Mouse (Mus musculus) midbrain, embryonic 16.5 days (tissue): Measurements from ENCODE around the gene C330021F23Rik. TPM values are rescaled to one million over a fixed set of nuclear protein-coding genes. Genes with fewer than 3 reads are reported as not detected.

Experiments
- ATAC-seq: fragments of 200-750 bp; cut with Nextera tagmentation; 2 replicates; pipeline ENCODE4 v1.8.0; 2017; ENCODE audit warnings: moderate TSS enrichment
- H3K27ac ChIP-seq: fragments of 300-500 bp; sonication (generic); 2 replicates; pipeline ENCODE4 v1.5.1; 2014; ENCODE audit warnings: mild to moderate bottlenecking, low read length, mixed read lengths
- H3K27me3 ChIP-seq: fragments of 300-500 bp; sonication (generic); 2 replicates; pipeline ENCODE4 v1.6.1; 2014; ENCODE audit warnings: low read depth, low read length, mixed read lengths; ENCODE audit not compliant: control insufficient read depth, insufficient read depth
- H3K36me3 ChIP-seq: fragments of 300-500 bp; sonication (generic); 2 replicates; pipeline ENCODE4 v1.6.1; 2014; ENCODE audit warnings: mild to moderate bottlenecking, low read length, moderate library complexity, mixed read lengths; ENCODE audit not compliant: control insufficient read depth, insufficient read depth
- H3K4me1 ChIP-seq: fragments of 300-500 bp; sonication (generic); 2 replicates; pipeline ENCODE4 v1.6.1; 2014; ENCODE audit warnings: mild to moderate bottlenecking, low read length, mixed read lengths; ENCODE audit not compliant: control insufficient read depth, insufficient read depth
- H3K4me2 ChIP-seq: fragments of 300-500 bp; sonication (generic); 2 replicates; pipeline ENCODE4 v1.6.1; 2014; ENCODE audit warnings: mild to moderate bottlenecking, low read length, mixed read lengths
- H3K4me3 ChIP-seq: fragments of 300-500 bp; sonication (generic); 2 replicates; pipeline ENCODE4 v1.5.1; 2014; ENCODE audit warnings: low read depth, mild to moderate bottlenecking, low read length, moderate library complexity, mixed read lengths
- H3K9ac ChIP-seq: fragments of 300-500 bp; sonication (generic); 2 replicates; pipeline ENCODE4 v1.6.1; 2014; ENCODE audit warnings: low read depth, low read length, mixed read lengths
- H3K9me3 ChIP-seq: fragments of 300-500 bp; sonication (generic); replicated peaks from 2 replicates; pipeline ENCODE4 v1.6.1; 2014; ENCODE audit warnings: mild to moderate bottlenecking, low read length, mixed read lengths; ENCODE audit not compliant: control insufficient read depth, poor library complexity, severe bottlenecking
- WGBS: fragments of 180-500 bp; shearing (Covaris S2); extraction: QIAGEN DNeasy Blood & Tissue Kit; methylation state at CpG from one replicate; pipeline ENCODE4 v1.1.7; 2014; 5-methylcytosine and 5-hydroxymethylcytosine counted together
- polyA plus RNA-seq: library from polyadenylated mRNA; unstranded; fragments of >200 nt; fragmentation: Nextera tagmentation; extraction: Ambion mirVana; gene quantifications from 2 replicates; pipeline ENCODE4 v1.2.1, GENCODE M21; 2015

The C330021F23Rik gene
- 0.39 and 0.60 TPM in 2 replicates for polyA plus RNA-seq

DNA sequence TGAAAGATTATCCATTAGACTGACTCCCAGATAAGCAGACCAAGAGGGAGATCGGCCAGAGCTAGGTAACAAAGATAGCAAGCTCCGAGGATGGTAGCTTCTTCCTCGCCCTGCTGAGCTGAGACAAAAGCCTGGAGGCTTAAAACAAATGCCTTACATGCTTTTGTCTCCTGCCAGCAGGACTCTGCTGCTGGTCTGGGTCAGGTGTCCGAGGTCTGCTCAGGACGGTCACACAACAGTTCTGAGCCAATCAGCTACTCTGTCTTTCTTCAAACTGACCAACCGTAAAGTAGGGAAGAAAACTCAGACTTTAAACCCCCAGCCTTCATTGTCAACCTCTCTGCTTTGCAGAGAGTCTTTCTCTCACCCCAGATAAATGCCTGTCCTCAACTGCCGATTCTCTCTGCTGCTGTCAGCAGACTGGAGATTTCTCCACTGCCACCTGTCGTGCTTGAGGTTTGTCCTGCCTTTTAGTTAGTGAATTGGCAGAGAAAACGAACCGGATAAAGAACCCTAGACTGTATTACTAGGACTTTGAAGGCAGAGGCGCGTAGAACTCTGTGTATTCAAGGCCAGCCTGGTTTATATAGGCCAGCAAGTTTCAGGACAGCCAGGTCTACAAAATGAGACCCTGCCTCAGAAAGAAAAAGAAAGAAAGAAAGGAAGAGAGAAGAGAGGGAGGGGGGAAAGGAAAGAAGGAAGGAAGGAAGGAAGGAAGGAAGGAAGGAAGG is at the start of gene C330021F23Rik:
Gene C330021F23Rik (plus strand): TSS at position 350 of the 731 bp plus-strand sequence.
- under 1% methylated on average over 12 of the region's 12 CpGs for WGBS
- no peaks in the 10 kb centered on the region for H3K36me3 ChIP-seq
- no peaks in the 10 kb centered on the region; the same call in 1 of the 2 replicates for H3K4me1 ChIP-seq
- peak within 1 kb of the TSS; percentile 29 for H3K4me2 ChIP-seq
- no peaks in the 10 kb centered on the region for H3K9me3 ChIP-seq
- H3K4me3 ChIP-seq, result peak within 1 kb of the TSS; percentile 5; the same call in 1 of the 2 replicates
- no peak within 1 kb of the TSS for H3K27ac ChIP-seq
- no peaks in the 10 kb centered on the region for H3K27me3 ChIP-seq
- H3K9ac ChIP-seq, result no peak within 1 kb of the TSS
- peak; percentile 39; the same call in 1 of the 2 replicates for ATAC-seq

DNA sequence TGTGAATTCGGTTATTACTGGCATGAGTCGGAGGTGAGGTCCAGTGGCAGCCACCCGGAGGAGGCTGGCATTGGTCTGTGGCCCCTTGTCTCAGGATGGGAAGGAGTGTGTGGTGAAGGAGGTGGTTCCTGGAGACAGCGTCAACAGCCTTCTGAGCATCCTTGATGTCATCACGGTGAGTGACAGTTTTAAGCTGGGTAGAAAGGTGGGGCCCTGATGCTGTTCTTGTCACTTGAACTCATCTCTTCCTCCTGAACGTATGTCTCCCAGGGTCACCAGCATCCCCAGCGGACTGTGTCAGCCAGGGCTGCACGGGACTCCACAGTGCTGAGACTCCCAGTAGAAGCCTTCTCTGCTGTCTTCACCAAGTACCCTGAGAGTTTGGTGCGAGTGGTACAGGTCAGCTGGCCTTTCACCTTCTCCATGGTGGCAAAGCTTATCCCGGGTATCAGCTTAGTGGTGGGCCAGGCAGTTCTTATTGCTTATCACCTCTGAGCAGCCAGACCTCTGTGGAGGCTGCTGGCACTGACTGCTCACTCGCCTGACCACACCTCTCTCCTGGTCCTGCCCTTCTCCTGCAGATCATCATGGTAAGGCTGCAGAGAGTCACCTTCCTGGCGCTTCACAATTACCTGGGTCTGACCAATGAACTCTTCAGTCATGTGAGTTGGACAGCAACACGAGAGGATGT is 45.6 kb upstream of the C330021F23Rik start:
- H3K4me1 ChIP-seq, result peaks cover 4% of the 10 kb centered on the region; the same call in 1 of the 2 replicates
- H3K4me3 ChIP-seq, result no peak overlapping the region
- no peaks in the 10 kb centered on the region for H3K27me3 ChIP-seq
- no peaks in the 10 kb centered on the region for H3K9me3 ChIP-seq
- no peak for ATAC-seq
- 90% methylated on average over 13 of the region's 13 CpGs for WGBS
- no peak overlapping the region for H3K9ac ChIP-seq
- no peak overlapping the region for H3K27ac ChIP-seq
- H3K36me3 ChIP-seq, result peaks cover 28% of the 10 kb centered on the region
- no peak overlapping the region for H3K4me2 ChIP-seq

DNA sequence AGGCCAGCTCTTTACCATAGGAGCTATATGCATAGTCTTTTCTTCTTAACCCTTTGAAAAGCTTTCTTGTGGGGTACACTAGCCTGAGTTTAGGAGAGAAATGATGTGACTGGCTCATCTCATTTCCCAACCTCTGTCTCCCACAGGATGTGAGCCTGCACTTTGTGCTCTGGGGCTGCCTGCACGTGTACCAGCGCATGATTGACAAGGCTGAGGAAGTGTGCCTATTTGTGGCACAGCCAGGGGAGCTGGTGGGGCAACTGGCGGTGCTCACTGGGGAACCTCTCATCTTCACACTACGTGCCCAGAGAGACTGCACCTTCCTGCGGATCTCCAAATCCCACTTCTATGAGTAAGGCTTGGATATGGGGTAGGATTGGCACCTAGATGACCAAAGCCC is 37.0 kb upstream of the C330021F23Rik start:
- ATAC-seq, result no peak
- H3K4me3 ChIP-seq, result no peak overlapping the region
- no peaks in the 10 kb centered on the region for H3K4me1 ChIP-seq
- H3K4me2 ChIP-seq, result no peak overlapping the region
- WGBS, result 91% methylated on average over 5 of the region's 5 CpGs
- no peak overlapping the region for H3K27ac ChIP-seq
- no peak overlapping the region for H3K9ac ChIP-seq
- H3K36me3 ChIP-seq, result peaks cover 26% of the 10 kb centered on the region
- H3K9me3 ChIP-seq, result no peaks in the 10 kb centered on the region
- no peaks in the 10 kb centered on the region for H3K27me3 ChIP-seq

DNA sequence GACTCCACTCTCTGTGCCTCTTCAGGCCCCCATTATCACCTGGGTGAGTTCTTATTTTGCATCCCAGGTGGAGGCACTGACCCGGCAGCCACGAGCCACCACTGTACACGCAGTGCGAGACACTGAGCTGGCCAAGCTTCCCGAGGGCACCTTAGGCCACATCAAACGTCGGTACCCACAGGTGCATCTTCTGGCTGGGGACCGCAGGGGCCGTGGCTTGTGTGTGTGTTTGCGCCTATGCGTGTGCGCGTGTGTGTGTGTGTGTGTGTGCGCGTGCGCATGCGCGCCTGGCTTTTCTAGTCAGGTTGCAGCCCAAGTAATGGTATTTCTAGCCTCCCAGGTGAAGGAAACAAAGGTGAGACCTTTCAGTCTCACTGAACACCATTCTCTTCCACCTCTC is 35.9 kb upstream of the C330021F23Rik start:
- 95% methylated on average over 18 of the region's 18 CpGs for WGBS
- Histone ChIP-seq H3K4me1 (no peaks in the 10 kb centered on the region), H3K4me3 (no peak overlapping the region), H3K27ac (no peak overlapping the region), H3K36me3 (peaks cover 35% of the 10 kb centered on the region), H3K27me3 (no peaks in the 10 kb centered on the region), H3K4me2 (no peak overlapping the region), H3K9me3 (no peaks in the 10 kb centered on the region), H3K9ac (no peak overlapping the region)
- no peak for ATAC-seq

DNA sequence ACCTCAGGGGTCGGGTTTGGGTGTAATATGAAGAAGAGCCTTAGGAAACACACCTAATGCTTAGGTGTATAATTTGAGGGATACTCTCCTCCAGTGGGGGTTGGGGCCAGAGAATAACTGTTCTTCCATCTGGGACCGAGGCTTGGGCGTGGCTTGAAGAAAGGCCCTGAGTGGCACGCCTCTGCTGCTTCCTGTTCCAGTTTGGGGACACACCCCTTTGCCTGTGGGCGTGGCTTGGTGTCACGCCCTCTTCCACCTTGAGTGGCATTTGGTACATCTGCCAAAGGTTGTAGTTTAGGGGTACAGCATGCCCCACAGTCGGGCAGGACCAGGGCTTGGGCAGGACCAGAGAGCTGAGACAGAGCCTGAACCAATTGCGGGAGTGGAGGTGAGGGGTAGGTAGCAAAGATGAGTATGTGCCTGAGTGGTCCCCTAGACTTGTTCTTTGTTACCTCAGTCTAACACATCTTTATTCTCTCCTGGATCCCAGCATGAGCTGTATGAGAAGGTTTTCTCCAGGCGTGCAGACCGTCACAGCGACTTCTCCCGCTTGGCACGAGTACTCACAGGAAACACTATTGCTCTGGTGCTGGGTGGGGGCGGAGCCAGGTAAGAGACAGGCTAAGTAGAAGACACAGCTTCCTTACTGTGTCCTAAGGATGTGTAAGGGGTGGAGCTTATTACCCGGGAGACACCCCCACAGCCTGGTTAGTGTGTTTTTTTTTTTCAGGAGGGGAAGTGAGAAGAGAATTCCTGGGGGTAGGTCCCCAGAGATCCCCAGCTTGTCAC is 31.5 kb upstream of the C330021F23Rik start:
- Histone ChIP-seq H3K9ac (no peak overlapping the region), H3K4me3 (no peak overlapping the region), H3K4me2 (no peak overlapping the region), H3K27me3 (no peaks in the 10 kb centered on the region), H3K9me3 (no peaks in the 10 kb centered on the region), H3K36me3 (peaks cover 58% of the 10 kb centered on the region), H3K4me1 (no peaks in the 10 kb centered on the region), H3K27ac (no peak overlapping the region)
- WGBS, result 62% methylated on average over 15 of the region's 15 CpGs
- no peak for ATAC-seq

DNA sequence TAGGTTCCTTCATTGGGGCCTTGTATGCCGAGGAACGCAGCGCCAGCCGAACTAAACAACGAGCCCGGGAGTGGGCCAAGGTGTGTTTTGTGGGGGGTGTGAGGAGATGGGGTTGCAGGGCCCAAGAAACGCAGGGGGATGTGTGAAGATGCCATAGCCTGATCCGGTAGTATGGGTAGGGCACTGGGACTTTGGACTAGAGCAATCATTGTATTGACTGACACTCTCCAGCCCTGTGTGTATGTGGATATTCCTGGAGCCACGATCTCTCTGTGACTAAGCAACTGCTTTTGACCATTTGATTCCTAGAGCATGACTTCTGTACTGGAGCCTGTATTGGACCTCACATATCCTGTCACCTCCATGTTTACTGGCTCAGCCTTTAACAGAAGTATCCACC is 30.9 kb upstream of the C330021F23Rik start:
- H3K36me3 ChIP-seq, result peaks cover 56% of the 10 kb centered on the region

DNA sequence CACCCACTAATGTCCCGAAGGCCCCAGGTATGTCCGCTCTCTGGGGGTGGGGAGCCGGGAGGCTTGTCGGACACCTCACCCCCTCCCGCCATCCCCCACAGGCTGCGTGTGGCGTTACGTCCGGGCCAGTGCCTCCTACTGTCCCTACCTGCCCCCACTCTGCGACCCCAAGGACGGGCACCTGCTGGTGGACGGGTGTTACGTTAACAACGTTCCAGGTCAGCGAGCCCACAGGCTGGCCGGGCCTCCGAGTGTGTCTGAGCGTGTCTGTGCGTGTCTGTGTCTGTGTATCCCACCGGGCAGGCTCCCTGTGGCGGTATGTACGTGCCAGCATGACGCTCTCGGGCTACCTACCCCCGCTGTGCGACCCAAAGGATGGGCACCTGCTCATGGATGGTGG is 30.1 kb upstream of the C330021F23Rik start:
- Histone ChIP-seq H3K27me3 (no peaks in the 10 kb centered on the region), H3K27ac (no peak overlapping the region), H3K36me3 (peaks cover 60% of the 10 kb centered on the region), H3K4me2 (no peak overlapping the region), H3K9ac (no peak overlapping the region), H3K4me1 (no peaks in the 10 kb centered on the region), H3K9me3 (no peaks in the 10 kb centered on the region), H3K4me3 (no peak overlapping the region)
- no peak for ATAC-seq
- WGBS, result 95% methylated on average over 25 of the region's 26 CpGs

More for the DNA sequence above, 30.9 kb upstream of the C330021F23Rik start:
- H3K4me1 ChIP-seq, result no peaks in the 10 kb centered on the region
- H3K9ac ChIP-seq, result no peak overlapping the region
- no peak overlapping the region for H3K4me3 ChIP-seq
- no peaks in the 10 kb centered on the region for H3K27me3 ChIP-seq
- H3K4me2 ChIP-seq, result no peak overlapping the region
- 93% methylated on average over 9 of the region's 9 CpGs for WGBS
- ATAC-seq, result no peak
- no peak overlapping the region for H3K27ac ChIP-seq
- no peaks in the 10 kb centered on the region for H3K9me3 ChIP-seq

DNA sequence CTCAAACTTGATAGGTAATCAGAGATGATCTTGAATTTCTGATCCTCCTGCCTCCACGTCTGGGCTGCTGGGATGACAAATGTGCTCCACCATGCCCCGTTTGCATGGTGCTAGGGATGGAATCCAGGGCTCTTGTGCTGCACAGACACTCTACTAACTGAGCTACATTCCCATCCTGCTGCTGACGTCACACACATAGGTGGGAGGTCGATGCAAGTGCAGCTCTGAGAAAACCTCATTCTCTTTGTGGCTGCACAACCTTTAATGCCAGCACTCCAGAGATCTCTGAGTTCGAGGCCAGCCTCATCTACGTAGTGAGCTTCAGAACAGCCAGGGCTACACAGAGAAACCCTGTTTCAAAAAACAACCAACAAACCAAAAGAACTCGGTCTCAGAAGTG is 28.6 kb upstream of the C330021F23Rik start:
- 87% methylated on average over 7 of the region's 7 CpGs for WGBS
- peaks cover 64% of the 10 kb centered on the region for H3K36me3 ChIP-seq
- H3K9me3 ChIP-seq, result no peaks in the 10 kb centered on the region
- no peak overlapping the region for H3K4me3 ChIP-seq
- H3K27me3 ChIP-seq, result no peaks in the 10 kb centered on the region
- H3K4me1 ChIP-seq, result no peaks in the 10 kb centered on the region
- ATAC-seq, result no peak
- H3K9ac ChIP-seq, result no peak overlapping the region
- H3K27ac ChIP-seq, result no peak overlapping the region
- no peak overlapping the region for H3K4me2 ChIP-seq
